Mouse (Mus musculus) thymus, postnatal 25 days (tissue): ENCODE measurements at regions not wholly inside any gene's neighbourhood (a gene's known extent, or its start where the extent isn't known, plus 50 kb on each side); places are given as distances from the start of the nearest gene placed in this dataset.

ENCODE experiments used
- DNase-seq: peaks from one replicate; pipeline ENCODE4 v3.0.0; 2022

- DNase-seq, result no peak
These were observed 139.9 kb downstream of the Gm11011 start for GRCm38 (mm10) chr2:169447495-169448280.

GRCm38 (mm10) chr2:169445877-169446276 is 141.7 kb downstream of the Gm11011 start:
- DNase-seq, result no peak

- DNase-seq, result no peak
These were observed 142.2 kb downstream of the Gm11011 start for GRCm38 (mm10) chr2:169445371-169445770.

GRCm38 (mm10) chr2:169443271-169443670 is 144.3 kb downstream of the Gm11011 start:
- no peak for DNase-seq

- no peak for DNase-seq
These were observed 156.0 kb downstream of the Gm11011 start for GRCm38 (mm10) chr2:169431516-169431915.

- no peak for DNase-seq
These were observed 158.1 kb downstream of the Gm11011 start for GRCm38 (mm10) chr2:169429411-169429810.

GRCm38 (mm10) chr2:169424166-169424920 is 163.2 kb downstream of the Gm11011 start:
- DNase-seq, result no peak

- DNase-seq, result no peak
These were observed 175.2 kb downstream of the Gm11011 start for GRCm38 (mm10) chr2:169412361-169412760.

- no peak for DNase-seq
These were observed 177.5 kb downstream of the Gm11011 start for GRCm38 (mm10) chr2:169410080-169410479.

- no peak for DNase-seq
These were observed 182.4 kb downstream of the Gm11011 start for GRCm38 (mm10) chr2:169404908-169405690.

GRCm38 (mm10) chr2:169397758-169398157 is 189.8 kb downstream of the Gm11011 start:
- no peak for DNase-seq

GRCm38 (mm10) chr2:169397013-169397412 is 190.5 kb downstream of the Gm11011 start:
- DNase-seq, result no peak

GRCm38 (mm10) chr2:169396294-169396693 is 191.3 kb downstream of the Gm11011 start:
- DNase-seq, result no peak

GRCm38 (mm10) chr2:169389611-169390010 is 197.9 kb downstream of the Gm11011 start:
- no peak for DNase-seq

- DNase-seq, result no peak
These were observed 199.0 kb downstream of the Gm11011 start for GRCm38 (mm10) chr2:169388569-169388968.

- no peak for DNase-seq
These were observed 199.6 kb downstream of the Gm11011 start for GRCm38 (mm10) chr2:169387765-169388518.

- DNase-seq, result no peak
These were observed 203.8 kb downstream of the Gm11011 start for GRCm38 (mm10) chr2:169383701-169384100.

- no peak for DNase-seq
These were observed 214.5 kb downstream of the Gm11011 start for GRCm38 (mm10) chr2:169373069-169373468.

- no peak for DNase-seq
These were observed 222.5 kb downstream of the Gm11011 start for GRCm38 (mm10) chr2:169365046-169365445.

- peak; percentile 44 for DNase-seq
These were observed 227.3 kb downstream of the Gm11011 start for GRCm38 (mm10) chr2:169360272-169360671.

GRCm38 (mm10) chr2:169357400-169357799 is 230.1 kb downstream of the Gm11011 start:
- DNase-seq, result no peak

- DNase-seq, result no peak
These were observed 236.0 kb downstream of the Gm11011 start for GRCm38 (mm10) chr2:169351547-169351946.

- no peak for DNase-seq
These were observed 241.4 kb downstream of the Gm11011 start for GRCm38 (mm10) chr2:169346107-169346506.
